Mouse (Mus musculus): Measurements from ENCODE around the gene Flt3l.
"Not testable (repeated sequence)": the region's sequence is repeated elsewhere in the genome, so short reads cannot be mapped to it uniquely, and the experiment has no call there.

Gene Flt3l

DNA sequence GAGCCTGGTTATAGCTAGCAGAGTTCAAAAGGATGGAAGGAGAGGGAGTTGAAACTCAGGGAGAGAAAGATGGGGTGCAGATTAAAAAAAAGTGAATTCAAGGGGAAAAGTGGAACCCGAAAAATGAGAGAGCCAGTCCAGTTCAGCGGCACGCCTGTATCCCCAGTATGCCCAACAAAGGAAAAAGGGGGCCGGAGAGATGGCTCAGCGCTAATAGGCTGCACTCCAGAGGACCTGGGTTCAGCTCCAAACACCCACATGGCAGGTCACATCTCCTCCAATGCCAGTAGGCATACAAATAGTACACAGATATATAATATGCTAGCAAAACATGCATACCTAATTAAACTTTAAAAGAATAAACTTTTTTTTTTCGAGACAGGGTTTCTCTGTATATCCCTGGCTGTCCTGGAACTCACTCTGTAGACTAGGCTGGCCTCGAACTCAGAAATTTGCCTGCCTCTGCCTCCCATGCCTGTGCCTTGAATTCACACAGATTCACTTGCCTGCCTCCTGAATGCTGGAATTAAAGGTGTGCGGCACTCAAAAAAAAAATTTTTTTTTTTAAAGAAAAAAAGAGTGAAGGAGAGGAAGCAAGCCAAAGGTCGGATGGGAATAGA lies 26.9 kb upstream of the Flt3l start:
- DNase-seq, result no peak

- no peak for DNase-seq
These were observed 26.3 kb upstream of the Flt3l start for GRCm38 (mm10) chr7:45162551-45162950.

DNA sequence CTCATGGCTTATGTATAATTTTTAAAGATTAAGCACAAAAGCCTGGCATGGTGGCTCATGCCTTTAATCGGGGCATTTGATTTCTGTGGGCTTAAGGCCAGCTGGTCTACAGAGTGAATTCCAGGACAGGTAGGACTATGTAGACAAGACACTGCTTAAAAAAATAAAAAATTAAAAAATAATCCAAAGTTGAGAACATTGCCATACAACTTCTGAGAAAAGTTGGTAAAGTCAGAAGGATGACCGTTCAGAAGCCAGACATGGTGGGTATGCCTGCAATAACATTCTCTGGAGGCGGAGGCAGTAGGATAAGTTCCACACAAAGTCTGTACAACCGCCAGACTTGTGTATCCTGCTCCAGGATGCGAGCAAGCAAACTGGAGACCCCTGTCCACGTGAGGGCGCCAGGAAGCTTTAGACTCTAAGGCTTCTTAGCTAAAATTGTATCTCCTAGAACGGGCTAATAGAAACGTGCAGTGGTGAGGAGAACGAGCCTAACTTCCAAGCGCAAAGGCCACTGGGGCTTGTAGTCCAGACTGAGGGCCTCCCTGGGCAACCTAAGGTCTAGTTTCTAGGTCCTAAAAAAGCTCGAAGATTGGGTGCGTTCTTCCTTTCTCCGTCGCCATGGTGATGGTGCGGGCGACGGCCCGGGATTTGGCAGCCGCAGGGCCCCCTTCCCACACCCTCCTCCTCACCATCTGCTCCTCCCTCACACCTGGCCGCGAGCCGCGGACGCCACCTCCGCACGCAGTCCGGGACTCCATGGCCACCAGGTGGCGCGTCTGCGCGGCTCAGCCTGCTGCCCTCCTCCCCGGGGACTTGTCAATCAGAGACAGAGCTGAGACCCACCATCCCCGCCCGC lies 25.6 kb upstream of the Flt3l start:
- DNase-seq, result peak; percentile 97

DNA sequence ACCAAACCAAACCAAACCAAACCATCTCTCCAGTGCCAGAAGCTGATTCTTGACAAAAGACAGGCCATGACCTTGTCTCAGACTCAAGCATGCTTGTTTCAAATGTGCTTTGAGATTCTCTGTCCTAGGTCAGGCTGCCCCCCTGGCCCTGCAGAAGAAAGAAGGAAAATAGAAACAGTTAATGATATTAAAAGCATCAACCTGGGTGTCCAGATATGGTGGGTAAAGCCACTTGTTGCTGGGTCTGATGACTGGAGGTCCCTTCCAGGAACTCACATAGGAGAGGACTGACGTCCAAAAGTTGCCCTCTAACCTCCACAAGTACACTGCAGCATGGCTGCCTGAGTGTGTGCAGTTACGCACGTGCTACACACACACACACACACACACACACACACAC lies 24.6 kb upstream of the Flt3l start:
- no peak for DNase-seq

DNA sequence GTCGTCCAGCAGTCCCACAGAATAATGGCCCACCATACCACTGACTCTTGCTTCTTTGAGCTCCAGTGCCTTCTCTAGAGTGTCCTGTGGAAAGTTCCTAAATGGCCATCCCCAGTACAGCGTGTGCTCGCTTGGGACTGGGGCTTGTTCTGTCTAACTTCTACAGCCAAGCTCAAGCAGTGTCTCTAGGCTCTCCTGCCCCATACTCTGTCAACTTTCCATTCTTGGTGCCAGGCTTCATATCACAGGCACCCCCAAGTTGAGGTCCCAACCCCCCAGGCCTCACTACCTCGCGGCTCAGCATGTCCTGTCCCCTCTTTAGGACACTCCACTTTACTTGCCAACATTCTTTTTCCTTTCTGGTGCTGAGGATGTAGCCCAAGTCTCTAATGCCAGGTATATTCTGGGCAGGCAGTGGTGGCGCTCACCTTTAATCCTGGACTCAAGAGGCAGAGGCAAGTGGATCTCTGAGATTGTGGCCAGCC lies 24.1 kb upstream of the Flt3l start:
- no peak for DNase-seq

DNA sequence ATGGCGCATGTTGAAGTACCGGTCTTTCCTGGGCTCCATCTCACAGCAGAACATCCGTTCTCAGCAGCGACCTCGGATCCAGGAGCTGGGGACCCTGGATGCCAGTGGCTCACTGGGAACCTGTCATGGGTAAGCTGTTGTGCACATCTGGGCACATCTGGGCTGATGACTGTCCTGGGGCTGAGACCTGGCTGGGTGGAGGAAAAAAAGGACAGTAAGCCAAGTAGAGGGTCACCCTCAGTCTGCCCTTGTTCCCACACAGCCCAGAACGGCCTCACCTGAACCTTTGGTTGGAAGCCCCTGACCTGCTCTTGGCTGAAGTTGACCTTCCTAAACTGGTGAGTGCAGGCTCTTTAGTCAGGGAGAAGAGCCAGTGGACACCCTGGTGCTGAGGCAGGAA lies 22.8 kb upstream of the Flt3l start:
- no peak for DNase-seq

GRCm38 (mm10) chr7:45157459-45157858 lies 21.2 kb upstream of the Flt3l start:
- DNase-seq, result no peak

- no peak for DNase-seq
These were observed 20.0 kb upstream of the Flt3l start for GRCm38 (mm10) chr7:45156206-45156605.

- DNase-seq, result no peak
These were observed 19.4 kb upstream of the Flt3l start for GRCm38 (mm10) chr7:45155590-45155989.

- peak; percentile 62 for DNase-seq
These were observed 18.8 kb upstream of the Flt3l start for GRCm38 (mm10) chr7:45154993-45155514.

- DNase-seq, result peak; percentile 98
These were observed 18.1 kb upstream of the Flt3l start, which contains the start of the genes Pih1d1 and Aldh16a1 for GRCm38 (mm10) chr7:45154096-45154992. Gene Pih1d1 (plus strand): TSS chr7:45154303. Gene Aldh16a1 (minus strand): TSS chr7:45154584.

- DNase-seq, result no peak
These were observed 17.4 kb upstream of the Flt3l start for GRCm38 (mm10) chr7:45153586-45153985.

DNA sequence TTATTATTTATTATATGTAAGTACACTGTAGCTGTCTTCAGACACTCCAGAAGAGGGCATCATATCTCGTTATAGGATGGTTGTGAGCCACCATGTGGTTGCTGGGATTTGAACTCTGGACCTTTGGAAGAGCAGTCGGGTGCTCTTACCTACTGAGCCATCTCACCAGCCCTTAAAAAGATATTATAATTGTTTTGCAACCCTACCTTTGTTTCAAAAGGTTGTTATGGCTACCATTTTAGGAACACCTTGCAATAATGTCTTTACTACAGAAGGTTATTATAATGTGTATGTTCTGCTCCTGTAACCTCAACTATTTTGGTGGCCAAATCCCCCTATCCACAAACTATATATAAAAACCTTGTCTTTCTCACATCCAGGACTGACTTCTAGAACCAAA lies 16.8 kb upstream of the Flt3l start:
- DNase-seq, result not testable (repeated sequence)

- DNase-seq, result no peak
These were observed 15.1 kb upstream of the Flt3l start for GRCm38 (mm10) chr7:45151303-45151702.

DNA sequence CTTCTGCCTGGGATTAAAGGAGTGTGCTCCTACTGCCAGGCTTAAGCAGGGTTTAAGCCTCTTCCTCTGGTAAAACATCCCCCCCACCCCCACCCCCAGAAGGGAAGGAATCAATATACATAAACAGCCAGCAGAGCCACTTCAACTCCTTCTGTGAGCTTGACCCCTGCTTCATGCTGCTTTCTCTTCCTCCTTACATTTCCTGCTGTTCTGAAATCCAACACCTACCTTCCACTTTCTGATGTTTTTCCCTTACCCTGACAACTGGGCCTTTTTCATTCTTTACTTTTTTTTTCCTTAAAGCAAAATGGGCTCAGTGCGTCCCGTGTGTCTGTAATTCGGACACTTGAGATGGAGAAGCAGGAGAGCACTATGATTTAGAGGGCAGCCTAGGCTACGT lies 14.1 kb upstream of the Flt3l start:
- DNase-seq, result no peak

- DNase-seq, result no peak
These were observed 13.3 kb upstream of the Flt3l start for GRCm38 (mm10) chr7:45149545-45149944.

GRCm38 (mm10) chr7:45148534-45149098 lies 12.4 kb upstream of the Flt3l start:
- DNase-seq, result no peak

GRCm38 (mm10) chr7:45147899-45148298 lies 11.7 kb upstream of the Flt3l start:
- no peak for DNase-seq

- no peak for DNase-seq
These were observed 11.0 kb upstream of the Flt3l start for GRCm38 (mm10) chr7:45147267-45147666.

- DNase-seq, result no peak
These were observed 9.2 kb upstream of the Flt3l start for GRCm38 (mm10) chr7:45145460-45145859.

DNA sequence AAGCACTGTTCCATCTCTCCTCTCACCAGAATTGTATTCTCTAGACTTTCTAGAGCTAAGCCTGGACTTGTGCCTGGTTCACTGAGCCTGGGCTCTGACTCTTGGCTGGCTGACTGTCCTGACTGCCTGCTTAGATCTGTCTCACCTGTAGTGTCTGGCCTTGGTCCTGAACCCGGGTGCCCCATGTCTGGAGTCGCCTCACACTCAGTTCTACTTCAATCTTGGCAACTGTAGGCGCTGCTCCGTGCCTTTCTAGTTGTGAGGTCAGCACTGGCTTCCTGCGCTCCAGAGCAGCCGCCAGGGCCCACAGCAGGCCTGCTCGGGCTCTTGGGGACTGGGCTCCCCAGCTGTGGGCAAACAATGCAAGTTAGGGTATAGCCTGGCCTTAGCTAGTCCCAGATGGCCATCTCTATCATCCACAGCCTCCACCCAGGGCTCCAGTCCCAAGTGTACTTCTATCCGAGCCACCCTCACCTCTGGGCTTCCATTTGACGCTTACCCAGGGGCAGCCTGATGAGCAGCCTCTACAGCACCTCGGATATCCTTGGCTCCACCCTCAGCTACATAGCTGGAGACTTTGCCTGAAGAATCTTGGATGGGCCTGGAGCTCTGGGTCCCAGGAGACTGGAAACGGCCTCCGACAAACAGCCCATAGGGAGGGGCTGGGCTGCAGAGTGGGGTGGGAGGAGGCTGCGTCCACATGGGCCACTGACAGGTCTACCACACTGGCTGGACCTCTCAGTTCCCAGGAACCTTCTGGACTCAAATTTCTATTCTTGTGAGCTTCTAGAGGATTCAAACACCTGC lies 8.3 kb upstream of the Flt3l start:
- DNase-seq, result no peak

DNA sequence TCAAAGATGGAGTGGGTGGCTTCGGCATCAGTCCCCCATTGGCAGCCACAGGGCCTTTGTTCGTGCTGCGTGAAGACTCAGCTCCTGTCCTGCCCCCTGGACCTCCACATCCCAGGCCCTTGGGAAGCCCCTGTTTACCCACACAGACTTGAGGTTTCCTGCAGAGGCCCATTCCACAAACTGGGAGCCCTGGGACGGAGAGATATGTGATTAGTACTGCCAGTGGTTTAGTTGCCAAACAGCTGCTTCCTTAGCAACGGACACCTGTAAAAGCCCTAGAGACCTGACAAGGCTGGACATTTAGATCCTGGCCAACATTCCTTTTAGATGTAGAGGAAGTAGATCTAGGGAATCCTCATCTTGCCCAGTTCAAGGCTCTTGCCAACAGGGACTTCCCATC lies 5.7 kb upstream of the Flt3l start:
- no peak for DNase-seq

Measured in right cerebral cortex, postnatal 4 days (tissue).